Mouse (Mus musculus) heart, adult 2 months (tissue): ENCODE results near the gene H2-M5. TPM values are rescaled to one million over a fixed set of nuclear protein-coding genes. Genes with fewer than 3 reads are reported as not detected.
A peak's percentile ranks its signal among the peaks of the same experiment; 100 is the strongest.

Experiments used
- DNase-seq, 2 experiments: peaks; one replicate each; pipeline ENCODE4 v3.0.0; 2021
- H3K27ac ChIP-seq: fragments of 200-600 bp; 2 replicates; pipeline ENCODE4 v1.8.1; 2022
- H3K27me3 ChIP-seq: fragments of 200-500 bp; 2 replicates; pipeline ENCODE4 v1.6.1; 2012; ENCODE audit warnings: mild to moderate bottlenecking, low read length, inconsistent platforms, mixed read lengths; ENCODE audit not compliant: control insufficient read depth, insufficient read depth
- H3K36me3 ChIP-seq: fragments of 200-500 bp; 2 replicates; pipeline ENCODE4 v1.6.1; 2012; ENCODE audit warnings: low read length, inconsistent platforms; ENCODE audit not compliant: control insufficient read depth, insufficient read depth
- H3K4me1 ChIP-seq: fragments of 200-500 bp; 2 replicates; pipeline ENCODE4 v1.6.1; 2011; ENCODE audit warnings: low read length; ENCODE audit not compliant: control insufficient read depth, insufficient read depth
- H3K4me3 ChIP-seq: fragments of 200-600 bp; 2 replicates; pipeline ENCODE4 v1.8.1; 2022
- H3K79me2 ChIP-seq: fragments of 200-500 bp; replicated peaks from 2 replicates; pipeline ENCODE4 v1.6.1; 2012; ENCODE audit warnings: mild to moderate bottlenecking, inconsistent platforms, low read length, moderate library complexity, mixed read lengths; ENCODE audit not compliant: control insufficient read depth, insufficient read depth
- H3K9ac ChIP-seq: fragments of 200-500 bp; 2 replicates; pipeline ENCODE4 v1.6.1; 2012; ENCODE audit warnings: low read depth, mild to moderate bottlenecking, control low read depth, inconsistent platforms, low read length, mixed read lengths
- CTCF ChIP-seq: fragments of 200-600 bp; IDR thresholded peaks from 2 replicates; pipeline ENCODE4 v1.8.1; 2022; ENCODE audit warnings: antibody characterized with exemption, mild to moderate bottlenecking, moderate library complexity
- EP300 ChIP-seq: fragments of 200-500 bp; IDR thresholded peaks from 2 replicates; pipeline ENCODE4 v1.6.1; 2011; ENCODE audit warnings: low read depth, low read length, control low read depth; ENCODE audit not compliant: insufficient read depth
- POLR2A ChIP-seq: fragments of 200-500 bp; IDR thresholded peaks from 2 replicates; pipeline ENCODE4 v1.6.1; 2011; ENCODE audit warnings: mild to moderate bottlenecking, low read depth, low read length, control low read depth; ENCODE audit not compliant: insufficient read depth
- whole genome bisulfite sequencing: fragments of 180-500 bp; shearing (Covaris S2); methylation state at CpG from one replicate; pipeline ENCODE4 v1.1.7; 2018; 5-methylcytosine and 5-hydroxymethylcytosine counted together
- intact Hi-C: fragments of 180-260 bp; cut with DNase I; formaldehyde crosslinking; loops from one replicate; pipeline ENCODE4 v1.15.1; 2025
- polyA plus RNA-seq: library from polyadenylated mRNA; depleted of rRNA; stranded (reverse); fragments of >200 nt; gene quantifications from 2 replicates; pipeline ENCODE4 v1.2.3, GENCODE M21; 2012
- total RNA-seq, 2 experiments: library from RNA; stranded (reverse); gene quantifications; 2 replicates each; pipeline ENCODE4 v1.2.3; 2021

H2-M5 gene
- total and polyA plus RNA-seq, 3 experiments, result 0.14 to 0.63 (median 0.41) TPM

- H3K27ac ChIP-seq, result no peak overlapping the region
- no peaks in the 10 kb centered on the region for H3K36me3 ChIP-seq
- no peak for DNase-seq
- H3K4me1 ChIP-seq, result no peaks in the 10 kb centered on the region; the same call in 1 of the 2 replicates
- intact Hi-C loops, result no loop called here
- H3K27me3 ChIP-seq, result no peaks in the 10 kb centered on the region
- TF ChIP-seq POLR2A, result no peak
- TF ChIP-seq EP300, result no peak
- no peak for TF ChIP-seq CTCF
- WGBS, result 68% methylated on average over 3 of the region's 3 CpGs
- no peaks in the 10 kb centered on the region for H3K79me2 ChIP-seq
- H3K9ac ChIP-seq, result no peak overlapping the region
- no peak overlapping the region for H3K4me3 ChIP-seq
Observed at GRCm38 (mm10) chr17:36972791-36973190, 16.5 kb downstream of the H2-M5 start.

GRCm38 (mm10) chr17:36971172-36971850 is 18.0 kb downstream of the H2-M5 start:
- Histone ChIP-seq H3K4me1 (no peaks in the 10 kb centered on the region; the same call in 1 of the 2 replicates), H3K27me3 (no peaks in the 10 kb centered on the region), H3K36me3 (no peaks in the 10 kb centered on the region), H3K27ac (no peak overlapping the region), H3K4me3 (no peak overlapping the region), H3K9ac (no peak overlapping the region), H3K79me2 (no peaks in the 10 kb centered on the region)
- TF ChIP-seq POLR2A, result no peak
- TF ChIP-seq CTCF, result no peak
- TF ChIP-seq EP300, result no peak
- DNase-seq, result no peak
- intact Hi-C loops, result no loop called here
- WGBS, result 82% methylated on average over 6 of the region's 6 CpGs

GRCm38 (mm10) chr17:36970316-36970890 is 18.9 kb downstream of the H2-M5 start:
- no peaks in the 10 kb centered on the region for H3K79me2 ChIP-seq
- no peak for TF ChIP-seq EP300
- TF ChIP-seq CTCF, result no peak
- no peak for TF ChIP-seq POLR2A
- no peak overlapping the region for H3K4me3 ChIP-seq
- DNase-seq, result no peak
- H3K27me3 ChIP-seq, result no peaks in the 10 kb centered on the region
- intact Hi-C loops, result no loop called here
- H3K27ac ChIP-seq, result no peak overlapping the region
- H3K9ac ChIP-seq, result no peak overlapping the region
- H3K4me1 ChIP-seq, result no peaks in the 10 kb centered on the region; the same call in 1 of the 2 replicates
- no peaks in the 10 kb centered on the region for H3K36me3 ChIP-seq
- 79% methylated on average over 14 of the region's 14 CpGs for WGBS

GRCm38 (mm10) chr17:36966875-36967274 is 22.5 kb downstream of the H2-M5 start:
- H3K4me1 ChIP-seq, result no peaks in the 10 kb centered on the region
- DNase-seq, result no peak
- H3K79me2 ChIP-seq, result no peaks in the 10 kb centered on the region
- H3K4me3 ChIP-seq, result no peak overlapping the region
- no peaks in the 10 kb centered on the region for H3K36me3 ChIP-seq
- no peak overlapping the region for H3K9ac ChIP-seq
- intact Hi-C loops, result no loop called here
- TF ChIP-seq POLR2A, result no peak
- TF ChIP-seq EP300, result no peak
- no peak for TF ChIP-seq CTCF
- no peak overlapping the region for H3K27ac ChIP-seq
- WGBS, result 63% methylated on average over 1 of the region's 1 CpGs
- H3K27me3 ChIP-seq, result no peaks in the 10 kb centered on the region

- intact Hi-C loops, result no loop called here
- Histone ChIP-seq H3K27me3 (no peaks in the 10 kb centered on the region), H3K27ac (no peak overlapping the region), H3K36me3 (peaks cover 2% of the 10 kb centered on the region), H3K4me3 (no peak overlapping the region), H3K4me1 (peaks cover 3% of the 10 kb centered on the region), H3K79me2 (no peaks in the 10 kb centered on the region), H3K9ac (no peak overlapping the region)
- WGBS, result 69% methylated on average over 1 of the region's 1 CpGs
- no peak for DNase-seq
- no peak for TF ChIP-seq EP300
- no peak for TF ChIP-seq POLR2A
- peak; percentile 35 for TF ChIP-seq CTCF
Observed at GRCm38 (mm10) chr17:36961125-36961524, 28.2 kb downstream of the H2-M5 start.

GRCm38 (mm10) chr17:36958884-36959283 is 30.5 kb downstream of the H2-M5 start:
- Histone ChIP-seq H3K4me3 (peak overlapping the region; percentile 73), H3K79me2 (no peaks in the 10 kb centered on the region), H3K4me1 (peaks cover 3% of the 10 kb centered on the region), H3K9ac (peak overlapping the region; percentile 87), H3K36me3 (peaks cover 2% of the 10 kb centered on the region), H3K27me3 (no peaks in the 10 kb centered on the region), H3K27ac (peak overlapping the region; percentile 83)
- WGBS, result 7% methylated on average over 12 of the region's 12 CpGs
- no peak for DNase-seq
- intact Hi-C loops, result loop anchor here (2.0 kb wide), 3 partner anchors 44 to 122 kb away; partner anchors contain the start of gene Trim26
- TF ChIP-seq CTCF, result no peak
- no peak for TF ChIP-seq EP300
- TF ChIP-seq POLR2A, result no peak
